Mouse (Mus musculus) gastrocnemius, adult 18-20 months (tissue): ENCODE measurements around the gene Cntf. TPM values are rescaled to one million over a fixed set of nuclear protein-coding genes. Genes with fewer than 3 reads are reported as not detected.

Source experiments
- DNase-seq: peaks from one replicate; pipeline ENCODE4 v3.0.0; 2021; ENCODE audit warnings: low spot score
- long read RNA-seq, 2 experiments: library from polyadenylated mRNA; stranded (forward); transcript quantifications; one replicate each; pipeline ENCODE4 v2.0.0; 2021
- total RNA-seq, 2 experiments: library from RNA; stranded (reverse); gene quantifications; 2 replicates each; pipeline ENCODE4 v1.2.3; 2021

Cntf gene
- 1 to 10 TPM; 1.8 to 2.0 TPM for total RNA-seq
- long read RNA-seq, experiment 1: 0 reads
- long read RNA-seq, experiment 2, partial matches to known transcripts: 0 of 4 reads
- long read RNA-seq, experiment 2, other reads (novel, unspliced or antisense): 0 of 4 reads

DNA sequence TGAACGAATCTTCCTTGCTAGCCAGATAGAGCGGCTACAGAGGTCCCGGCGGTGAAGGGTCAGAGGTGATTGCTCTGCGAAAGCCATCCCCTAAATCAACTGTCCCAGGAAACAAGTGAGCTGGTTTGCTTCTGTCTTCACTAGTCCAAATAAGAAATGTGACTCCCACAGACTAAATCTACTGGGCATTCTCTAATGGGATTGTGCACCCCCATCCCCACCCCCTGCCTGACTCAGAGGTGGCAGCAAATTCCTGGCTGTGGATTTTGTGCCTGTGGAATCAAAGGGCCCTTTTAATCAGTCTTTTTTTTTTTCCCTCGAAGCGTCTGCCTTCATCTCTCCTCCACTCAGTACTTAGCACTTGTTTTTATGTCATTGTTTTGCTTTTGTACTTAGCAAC lies at the start of gene Cntf:
TSS of gene Cntf (minus strand) at position 325 of the 400 bp plus-strand sequence.
- DNase-seq: no peak

DNA sequence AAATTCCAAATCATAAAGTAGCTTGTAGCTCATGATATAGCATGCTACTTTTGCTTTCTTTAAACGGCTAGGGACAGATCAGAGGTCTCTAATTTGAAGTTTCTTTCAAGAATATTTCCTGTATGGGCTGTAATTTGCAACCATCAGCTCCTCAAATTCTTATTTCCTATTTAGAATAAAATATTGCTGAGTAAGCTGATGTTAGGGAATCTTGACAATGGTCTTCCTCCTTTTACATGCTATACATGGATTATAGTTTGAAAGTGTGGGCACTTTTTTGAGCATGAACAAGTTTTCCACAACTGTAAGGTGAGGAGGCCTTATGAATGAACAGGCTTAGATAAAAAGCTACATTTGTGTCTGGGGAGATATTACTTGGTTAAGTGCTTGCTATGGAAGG lies 48.5 kb upstream of the Cntf start:
- DNase-seq: no peak

DNA sequence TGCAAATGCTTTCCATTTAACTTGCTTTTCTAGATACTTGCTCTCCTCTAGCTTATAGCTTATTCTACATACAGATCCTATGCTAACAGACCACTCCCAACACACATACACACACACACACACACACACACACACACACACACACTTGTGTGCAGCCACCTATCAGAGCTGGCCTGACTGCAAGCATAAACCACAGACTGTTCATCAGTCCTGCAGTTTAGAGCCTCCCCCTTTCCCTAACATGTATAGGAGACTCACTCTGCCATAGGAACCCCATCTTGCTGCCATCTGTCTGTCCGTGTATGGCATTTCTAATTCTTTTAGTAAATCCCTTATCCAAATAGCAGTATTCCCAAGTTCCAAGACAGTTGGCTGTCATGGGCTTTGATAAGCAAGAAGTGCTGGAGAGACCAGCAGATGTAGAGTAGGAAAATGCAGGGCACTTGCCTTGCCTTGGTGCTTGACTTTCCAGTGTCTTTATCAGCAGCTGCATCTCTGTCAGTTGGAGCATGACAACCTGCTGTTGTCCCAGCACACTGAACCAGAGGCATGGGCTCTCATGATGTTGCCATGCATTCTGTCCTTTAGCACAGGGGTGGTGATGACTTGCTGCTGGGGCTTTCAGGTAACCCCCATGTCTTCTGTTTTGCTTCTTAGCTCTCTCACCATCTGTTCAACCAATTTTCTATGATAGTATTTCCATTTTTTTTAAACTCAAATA lies 47.4 kb upstream of the Cntf start:
- DNase-seq: no peak

DNA sequence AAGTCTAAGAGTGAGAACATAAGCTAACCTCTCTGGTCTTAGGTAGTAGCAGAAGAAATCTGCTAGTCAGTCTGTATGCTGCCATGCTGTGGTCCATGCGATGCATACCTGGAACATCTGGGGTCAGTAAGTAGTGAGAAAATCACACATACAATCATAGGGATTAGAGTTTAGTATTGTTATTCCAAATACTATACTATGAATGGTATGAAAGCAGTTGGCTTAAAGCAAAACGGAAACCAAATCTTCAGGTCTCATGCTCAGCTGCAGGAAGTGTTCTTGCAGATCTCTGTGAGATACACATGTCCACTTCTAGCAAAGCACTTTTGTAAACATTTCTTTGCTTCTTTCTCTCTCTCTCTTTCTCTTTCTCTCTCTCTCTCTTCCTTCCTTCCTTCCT lies 40.8 kb upstream of the Cntf start:
- no peak for DNase-seq

DNA sequence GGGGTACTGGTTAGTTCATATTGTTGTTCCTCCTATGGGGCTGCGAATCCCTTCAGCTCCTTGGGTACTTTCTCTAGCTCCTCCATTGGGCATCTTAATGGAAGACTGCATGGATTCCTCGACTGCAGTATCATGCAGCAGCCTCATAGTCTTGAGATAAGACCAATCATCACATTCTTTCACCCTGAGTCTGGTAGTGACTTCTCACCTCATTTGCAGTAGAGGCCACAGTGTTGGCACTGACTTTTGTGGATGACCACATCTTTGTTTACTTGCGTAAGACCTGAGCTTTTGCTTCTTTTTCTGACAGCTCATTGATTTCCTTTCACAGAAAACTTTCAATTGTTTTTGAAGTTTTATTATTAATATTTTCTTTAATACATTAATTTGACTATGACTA lies 40.3 kb upstream of the Cntf start:
- DNase-seq: no peak

DNA sequence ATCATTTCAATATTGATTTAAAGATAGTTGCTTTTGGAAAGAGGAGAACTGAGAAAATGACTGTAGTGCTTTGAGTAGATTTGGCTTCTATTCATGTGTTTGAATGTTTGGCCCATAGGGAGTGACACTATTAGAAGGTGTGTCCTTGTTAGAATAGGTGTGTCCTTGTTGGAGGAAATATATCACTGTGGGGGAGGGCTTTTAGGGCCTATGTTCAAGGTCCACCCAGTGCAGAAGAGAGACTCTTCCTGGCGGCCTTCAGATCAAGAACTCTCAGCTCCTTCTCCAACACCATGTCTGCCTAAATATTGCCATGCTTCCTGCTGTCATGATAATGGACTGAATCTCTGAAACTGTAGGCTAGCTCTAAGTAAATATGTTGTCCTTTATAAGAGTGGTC lies 38.8 kb upstream of the Cntf start:
- DNase-seq: no peak

DNA sequence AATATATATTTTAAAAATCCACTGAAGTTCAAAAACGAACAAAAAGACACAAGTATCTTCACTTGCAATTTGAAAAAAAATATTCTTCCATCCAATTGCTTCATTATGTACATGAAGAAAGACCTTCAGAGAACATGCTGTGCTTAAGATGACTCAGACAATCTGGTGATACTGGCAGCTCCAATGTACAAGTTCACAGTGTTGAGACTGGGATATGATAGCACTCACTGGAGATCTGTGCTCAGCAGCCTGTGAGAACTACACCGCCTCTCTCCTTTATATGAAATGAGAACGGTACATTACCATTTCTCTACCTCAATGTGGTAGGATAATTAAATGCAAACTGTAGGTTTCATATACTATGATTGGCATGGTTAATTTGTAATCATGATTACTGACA lies 37.4 kb upstream of the Cntf start:
- no peak for DNase-seq

DNA sequence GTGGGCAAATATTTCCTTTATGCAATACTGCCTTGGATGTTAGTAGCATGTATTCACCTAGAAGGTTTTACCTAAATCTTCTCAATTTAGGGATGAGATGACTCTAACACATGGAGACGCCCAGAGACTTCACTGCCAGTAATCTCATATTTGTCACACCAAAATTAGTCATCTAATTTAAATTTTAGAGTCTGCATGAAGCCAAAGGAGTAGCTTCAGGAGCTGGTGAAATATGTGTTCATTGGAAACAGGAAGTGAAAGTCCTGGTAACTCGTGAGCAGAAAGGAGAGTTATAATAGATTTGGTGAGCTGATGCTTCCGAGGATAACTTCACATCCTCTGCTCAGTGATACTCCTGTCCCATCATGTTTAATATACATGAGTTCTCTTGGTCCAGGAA lies 35.6 kb upstream of the Cntf start:
- no peak for DNase-seq

DNA sequence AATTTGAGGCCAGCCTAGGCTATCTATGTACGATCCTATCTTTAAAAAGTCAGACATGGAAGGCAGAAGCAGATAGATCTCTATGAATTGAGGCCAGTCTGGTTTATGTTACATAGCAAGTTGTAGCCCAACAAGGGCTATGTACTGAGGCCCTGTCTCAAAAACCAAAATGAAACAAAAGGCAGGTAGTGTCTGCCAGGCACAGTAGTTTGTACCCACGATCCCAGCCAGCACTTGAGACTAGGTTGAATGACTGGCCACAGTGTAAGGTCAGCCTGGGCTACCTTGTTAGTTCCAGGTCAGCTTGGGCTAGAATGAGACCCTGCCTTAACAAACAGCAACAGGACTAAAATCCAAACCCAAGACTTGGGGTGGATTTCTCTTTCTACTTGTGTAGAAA lies 35.2 kb upstream of the Cntf start:
- no peak for DNase-seq

DNA sequence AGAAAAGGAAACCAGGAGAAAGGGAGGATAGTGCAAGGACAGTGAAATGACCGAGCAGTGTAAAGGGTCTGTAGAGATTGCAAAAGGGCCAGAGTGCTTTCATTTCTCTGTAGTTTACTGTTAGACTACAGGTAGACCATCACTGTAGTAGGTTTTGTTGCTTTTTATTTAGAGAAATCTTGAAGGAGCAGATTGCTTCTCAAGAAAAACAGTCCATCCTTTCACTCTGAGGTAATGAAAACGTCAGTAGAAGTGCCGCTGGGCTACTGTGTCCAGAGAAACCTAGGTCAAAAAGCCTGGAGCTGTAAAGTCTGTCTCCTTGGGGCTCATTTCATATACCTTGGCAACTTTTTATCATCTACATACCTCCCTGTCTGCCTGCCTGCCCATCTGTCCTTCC lies 33.6 kb upstream of the Cntf start:
- no peak for DNase-seq

DNA sequence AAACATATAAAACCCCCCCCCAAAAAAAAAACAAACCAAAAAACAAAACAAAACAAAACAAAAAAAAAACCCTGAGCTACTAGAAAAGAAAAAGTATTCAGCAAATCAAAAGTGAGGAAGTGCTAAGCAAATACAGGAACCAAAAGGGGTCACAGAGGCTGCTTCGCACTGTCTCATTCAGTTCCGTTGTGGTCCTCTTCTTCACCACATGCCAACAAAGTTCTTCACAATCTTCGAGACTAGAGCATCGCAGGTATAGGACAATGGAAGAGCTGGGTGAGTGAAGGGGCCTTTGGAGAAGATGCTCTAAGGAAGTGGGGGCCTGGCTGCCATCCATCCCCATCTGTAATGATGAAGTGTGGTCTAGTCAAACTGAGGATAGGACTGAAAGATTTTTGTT lies 33.0 kb upstream of the Cntf start:
- DNase-seq: no peak

DNA sequence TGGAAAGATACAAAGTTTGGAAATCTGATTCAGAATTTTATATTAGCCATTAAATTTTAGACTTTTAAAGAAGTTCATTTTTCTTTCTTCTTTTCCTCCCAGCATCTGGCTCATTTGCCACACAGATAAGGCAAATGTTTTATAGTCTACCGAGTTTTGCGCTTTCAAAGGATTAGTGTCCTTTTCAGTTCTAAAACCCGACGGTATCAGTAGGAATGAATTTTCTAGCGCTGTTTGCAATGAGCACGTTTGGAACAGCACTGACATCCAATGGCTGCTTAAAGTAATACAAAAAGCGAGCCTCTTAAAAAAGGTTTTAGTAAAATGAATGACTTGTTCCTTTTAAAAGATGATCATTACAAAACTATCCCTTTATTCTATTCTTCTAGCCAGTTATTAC lies 31.6 kb upstream of the Cntf start:
- DNase-seq: peak; percentile 42

DNA sequence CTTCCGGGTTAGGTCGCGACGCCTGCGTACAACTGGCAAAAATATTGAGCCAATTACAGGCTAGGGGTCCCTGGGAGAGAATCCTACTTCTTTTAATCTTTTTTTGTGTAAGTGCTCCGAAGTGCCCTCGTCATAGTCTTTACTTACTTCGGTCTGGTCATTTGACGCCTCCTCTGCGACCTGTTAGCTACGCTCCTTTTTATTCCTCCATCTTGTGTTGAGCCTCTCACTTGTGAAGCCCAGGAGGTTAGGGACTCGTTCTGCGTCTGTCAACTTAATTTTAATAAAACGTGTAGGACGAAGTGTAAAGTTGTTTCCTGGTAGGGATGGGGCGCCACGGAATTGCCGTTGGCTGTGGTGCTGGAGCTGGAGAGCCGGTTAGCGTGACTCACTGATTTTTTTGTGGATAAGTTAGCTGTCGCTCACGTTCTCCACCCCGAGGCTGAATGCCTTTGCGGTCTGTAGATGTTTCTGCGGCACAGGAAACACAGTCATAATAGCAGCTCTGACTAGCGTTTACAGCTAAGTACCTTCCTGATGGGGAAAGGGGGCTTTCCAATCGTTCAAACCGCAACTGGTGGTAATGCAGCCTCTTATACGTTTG lies 31.0 kb upstream of the Cntf start:
- peak; percentile 52 for DNase-seq

DNA sequence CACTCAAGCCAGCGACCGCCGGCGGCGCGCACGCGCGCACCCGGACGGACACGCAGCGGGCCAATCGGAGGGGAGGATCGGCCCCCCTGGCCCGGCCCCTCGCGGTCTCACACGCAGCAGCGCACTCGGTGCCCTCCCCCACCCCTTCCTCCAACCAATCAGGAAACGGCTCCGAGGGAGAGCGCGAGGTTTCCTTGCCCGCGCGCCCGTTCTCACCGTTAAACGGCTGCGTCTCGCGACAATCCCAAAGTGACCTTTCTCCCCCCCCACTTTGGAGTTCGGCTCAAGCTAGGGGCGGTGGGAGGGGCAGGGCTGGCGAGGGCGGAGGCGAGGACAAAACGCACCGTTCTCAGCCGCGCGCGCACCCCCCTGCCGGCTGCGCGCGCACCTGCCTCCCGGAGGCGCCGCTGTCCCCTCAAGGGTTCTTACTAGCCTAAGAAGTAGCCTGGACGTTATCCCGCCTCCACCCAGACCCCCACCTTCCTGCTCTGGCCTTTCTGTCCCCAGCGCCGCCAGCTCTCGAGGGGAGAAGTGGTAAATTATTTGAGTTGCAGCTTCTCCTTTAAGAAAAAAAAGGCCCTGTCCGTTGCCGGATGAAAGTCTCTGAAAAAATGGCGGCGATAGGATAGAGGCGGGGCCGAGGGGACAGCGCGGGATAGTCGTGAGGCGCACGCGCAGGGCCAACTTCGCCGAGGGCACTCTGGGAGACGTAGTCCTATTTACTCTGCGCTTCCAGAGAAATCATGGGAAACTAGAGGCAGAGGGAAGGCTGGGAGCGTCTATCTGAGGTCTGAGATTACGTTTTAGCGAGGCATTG lies 30.3 kb upstream of the Cntf start, which contains the start of the genes Zfp91 and Lpxn:
TSS of gene Zfp91 (minus strand) at position 616 of the 817 bp plus-strand sequence.
TSS of gene Lpxn (plus strand) at position 683 of the 817 bp plus-strand sequence.
- DNase-seq: peak; percentile 97

DNA sequence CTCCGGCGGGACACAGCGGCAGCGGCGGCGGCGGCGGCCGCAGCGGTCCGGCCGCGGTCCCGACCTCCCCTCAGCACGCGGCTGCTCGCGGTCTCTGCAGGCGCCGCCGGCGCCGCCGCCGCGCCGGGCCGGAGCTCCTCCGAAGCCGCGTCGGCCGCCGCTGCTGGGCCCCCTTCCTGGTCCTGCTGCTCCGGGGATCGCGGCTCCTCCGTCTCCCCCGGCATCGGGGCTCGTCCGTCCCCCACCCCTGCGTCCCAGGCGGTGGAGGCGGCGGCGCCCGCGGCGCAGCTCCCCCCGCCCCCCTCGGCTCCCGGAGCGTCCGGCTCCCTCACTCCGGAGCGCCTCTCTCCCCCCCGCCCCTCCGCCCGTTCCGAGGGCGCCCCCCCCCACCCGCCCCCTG lies 29.7 kb upstream of the Cntf start:
- DNase-seq: no peak

DNA sequence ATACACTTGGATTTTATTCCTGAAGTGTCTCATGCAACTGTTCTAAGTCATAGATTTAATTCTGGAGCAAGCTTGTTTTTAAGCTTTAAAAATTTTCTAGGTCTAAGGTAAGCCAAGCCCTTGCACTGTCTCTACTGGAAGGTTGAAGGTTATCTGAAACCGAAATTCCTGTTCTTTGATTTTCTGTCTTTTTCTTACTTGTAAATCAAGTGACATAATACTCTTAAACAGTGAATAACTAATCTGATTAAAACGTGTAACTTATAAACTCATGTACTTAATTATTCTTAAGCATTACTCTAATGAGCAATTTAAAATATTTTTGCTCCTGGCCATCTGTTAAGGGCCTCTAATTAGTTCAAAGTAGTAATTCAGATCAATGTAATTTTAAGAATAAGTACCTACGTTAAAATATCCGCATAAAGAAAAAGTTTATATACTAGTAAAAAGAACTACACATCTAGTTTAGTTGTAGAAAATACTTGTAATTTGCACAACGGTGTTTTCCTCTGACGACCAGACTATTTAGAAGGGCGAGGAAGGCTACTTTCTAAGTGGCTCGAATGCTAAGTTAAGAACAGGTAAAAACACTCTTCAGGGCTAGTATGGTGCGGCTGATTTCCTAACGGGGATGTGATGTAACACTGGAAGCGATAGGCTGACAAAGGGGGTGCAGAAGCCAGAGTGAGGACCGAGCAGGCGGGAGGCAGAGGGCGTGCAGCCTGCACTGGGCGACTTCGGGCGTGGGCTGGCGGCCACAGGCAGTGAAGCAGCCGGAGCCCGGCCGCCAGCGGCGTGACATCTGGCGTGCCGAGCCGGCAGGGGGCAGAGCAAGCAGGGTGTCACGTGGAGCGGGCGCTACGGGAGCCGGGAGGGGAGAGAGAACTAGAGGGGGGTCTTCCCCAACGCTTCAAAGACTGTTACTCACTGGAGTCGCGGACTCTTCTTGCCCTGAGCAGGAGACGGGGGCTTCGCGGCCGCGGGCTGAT lies 28.9 kb upstream of the Cntf start:
- DNase-seq: peak; percentile 96

DNA sequence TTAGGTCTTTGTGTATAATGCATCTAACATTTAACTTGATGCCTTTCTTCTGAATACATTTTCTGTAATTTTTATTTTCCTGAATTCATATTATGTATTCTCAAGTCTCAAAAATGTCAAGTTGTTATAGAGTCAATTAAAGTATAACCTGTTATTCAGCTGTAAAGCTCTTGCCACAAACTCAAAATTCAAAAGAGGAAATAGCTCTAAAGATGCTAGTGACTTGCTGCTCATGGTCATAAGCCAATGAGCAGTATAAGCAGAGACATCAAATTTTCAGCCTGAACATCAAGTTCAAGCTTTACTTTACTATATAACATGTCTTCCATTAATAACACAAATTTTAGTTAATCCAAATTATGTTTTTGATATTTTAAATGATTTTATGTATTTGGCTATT lies 26.9 kb upstream of the Cntf start:
- no peak for DNase-seq

DNA sequence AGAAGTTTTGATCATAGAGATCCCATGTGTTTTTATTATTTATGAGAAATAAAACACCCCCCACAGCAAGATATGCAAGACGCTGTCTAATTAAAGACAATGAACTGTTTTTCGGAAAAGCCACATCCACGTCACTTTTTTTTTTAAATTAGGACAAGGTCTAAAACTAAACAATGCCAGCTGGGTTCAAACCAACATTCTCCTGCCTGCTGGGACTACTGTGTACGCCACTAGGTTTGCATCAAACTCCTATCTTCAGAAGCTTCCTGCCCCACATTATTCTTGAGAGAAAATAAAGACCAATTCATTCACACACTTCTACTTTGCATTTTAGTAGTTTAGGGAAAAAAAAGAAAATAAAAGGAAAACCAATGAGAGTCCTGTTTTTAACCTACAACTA lies 22.3 kb upstream of the Cntf start:
- no peak for DNase-seq

DNA sequence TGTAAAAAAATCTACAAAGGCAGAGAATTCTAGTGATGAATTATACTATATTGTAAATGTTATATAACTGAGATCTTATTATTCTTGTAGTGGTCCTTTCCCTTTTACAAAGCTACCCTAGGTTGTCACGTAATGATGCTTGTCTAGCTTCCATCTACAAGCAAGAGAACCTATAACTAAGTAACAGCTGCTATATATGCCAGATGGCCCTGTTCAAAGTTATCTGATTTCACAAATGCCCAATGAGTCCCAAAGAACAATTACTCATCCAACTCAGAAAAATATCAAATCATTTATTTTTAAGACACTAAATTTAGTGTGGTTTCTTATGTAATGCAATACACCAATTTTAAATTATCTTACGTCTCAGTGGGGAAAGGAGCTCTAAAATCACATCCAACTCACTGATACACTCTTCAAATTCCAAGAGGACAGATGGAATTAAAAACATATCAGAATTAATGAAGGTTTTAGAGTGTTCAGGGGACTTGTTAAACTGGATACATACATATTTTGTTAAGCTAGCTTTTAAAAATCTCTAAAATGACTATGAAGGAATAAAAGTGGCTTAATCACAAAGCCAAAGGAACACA lies 21.5 kb upstream of the Cntf start:
- no peak for DNase-seq

DNA sequence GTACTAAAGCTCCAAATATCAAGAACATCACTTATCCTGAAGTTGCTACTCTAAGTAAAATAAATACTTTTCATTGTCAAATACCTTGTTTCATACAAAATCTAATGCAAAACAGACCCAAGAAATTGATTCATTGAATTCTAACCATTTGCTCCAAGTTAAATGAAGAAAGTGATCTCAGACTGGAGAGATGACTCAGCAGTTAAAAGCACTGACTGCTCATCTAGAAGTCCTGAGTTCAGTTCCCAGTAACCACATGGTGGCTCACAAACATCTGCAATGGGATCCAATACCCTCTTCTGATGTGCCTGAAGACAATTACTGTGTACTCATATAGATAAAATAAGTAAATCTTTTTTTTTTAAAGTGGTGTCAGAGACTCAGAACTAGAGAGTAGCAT lies 15.0 kb upstream of the Cntf start:
- DNase-seq: no peak

DNA sequence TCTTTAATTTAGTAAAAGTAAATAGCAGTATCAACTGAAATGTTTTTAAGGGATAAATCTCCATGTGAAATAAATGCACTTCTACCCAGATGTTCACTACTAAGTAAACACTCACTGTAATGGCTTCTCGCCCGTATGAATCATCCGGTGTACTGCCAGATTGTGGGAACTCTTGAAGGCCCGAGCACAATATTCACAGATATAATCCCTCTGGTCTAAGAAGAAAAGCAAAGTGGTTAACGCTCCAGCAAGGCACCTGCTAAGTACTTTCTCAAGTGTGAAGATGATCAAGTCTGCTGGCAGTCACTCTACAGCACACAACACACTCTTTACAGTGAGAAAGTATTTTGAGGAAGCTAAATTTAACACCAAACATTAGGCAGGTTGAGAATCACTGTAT lies 5.5 kb upstream of the Cntf start:
- peak; percentile 56 for DNase-seq
